Mouse (Mus musculus): ENCODE measurements at regions not wholly inside any gene's neighbourhood (a gene's known extent, or its start where the extent isn't known, plus 50 kb on each side); places are given as distances from the start of the nearest gene placed in this dataset.

DNA sequence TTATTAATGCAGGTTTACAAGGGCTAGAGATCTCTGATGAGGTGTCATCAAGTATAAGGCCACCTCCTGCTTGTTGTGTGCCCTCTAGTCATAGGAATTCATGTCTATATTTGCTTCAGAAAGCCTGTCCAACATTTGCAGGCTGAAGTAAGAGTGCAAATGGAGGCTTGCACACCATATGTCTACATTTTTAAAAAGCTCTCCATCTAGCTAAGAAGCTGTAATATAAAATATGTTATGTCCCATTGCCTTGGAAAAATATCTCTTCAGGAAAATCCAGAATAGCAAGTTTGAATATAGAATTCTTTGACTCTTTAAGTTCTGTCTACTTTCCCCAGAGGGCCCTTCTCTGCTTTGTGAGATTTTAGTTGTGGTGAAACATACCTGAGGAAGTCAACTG lies 134.6 kb downstream of the Cd24a start:
- DNase-seq (ENCODE audit: low spot score): no peak

DNA sequence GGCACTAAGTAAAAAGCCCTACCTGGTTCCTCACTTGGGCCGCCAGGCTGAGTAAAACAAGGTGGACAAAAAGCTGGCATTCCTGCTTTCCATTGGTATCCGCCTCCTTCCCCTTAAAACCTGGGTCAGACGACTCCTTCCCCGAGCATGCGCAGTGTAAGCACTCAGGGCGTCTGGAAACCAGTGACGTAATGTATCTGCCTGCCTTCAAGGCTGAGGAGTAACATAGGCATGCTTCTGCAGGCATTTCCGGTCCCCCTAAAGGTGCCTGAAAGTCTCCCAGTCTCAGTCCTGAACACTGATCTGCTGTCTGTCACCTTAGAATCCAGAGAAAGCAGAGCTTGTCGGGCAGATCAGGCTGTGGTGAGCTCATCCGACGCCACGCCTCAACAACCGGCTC lies 140.7 kb downstream of the Cd24a start:
- no peak for DNase-seq (ENCODE audit: low spot score)

DNA sequence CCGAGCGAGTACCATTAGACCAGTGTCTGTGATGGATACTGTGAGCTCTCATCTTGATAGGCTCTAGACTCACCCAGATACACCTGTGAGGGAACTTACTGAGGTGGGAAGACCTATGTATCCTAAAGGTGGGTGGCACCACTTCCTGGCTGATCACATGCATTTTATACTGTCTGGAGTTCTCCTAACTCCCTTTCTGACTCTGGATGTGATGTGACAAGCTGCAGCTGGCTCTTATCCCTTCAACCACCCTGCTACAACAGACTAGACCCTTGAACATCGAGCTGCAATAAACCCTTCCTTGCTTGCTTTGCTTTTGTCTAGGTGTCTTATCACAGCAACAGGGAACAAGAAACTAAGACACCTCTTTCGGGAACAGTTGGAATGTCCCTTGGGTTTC lies 143.3 kb downstream of the Cd24a start:
- no peak for DNase-seq (ENCODE audit: low spot score)

DNA sequence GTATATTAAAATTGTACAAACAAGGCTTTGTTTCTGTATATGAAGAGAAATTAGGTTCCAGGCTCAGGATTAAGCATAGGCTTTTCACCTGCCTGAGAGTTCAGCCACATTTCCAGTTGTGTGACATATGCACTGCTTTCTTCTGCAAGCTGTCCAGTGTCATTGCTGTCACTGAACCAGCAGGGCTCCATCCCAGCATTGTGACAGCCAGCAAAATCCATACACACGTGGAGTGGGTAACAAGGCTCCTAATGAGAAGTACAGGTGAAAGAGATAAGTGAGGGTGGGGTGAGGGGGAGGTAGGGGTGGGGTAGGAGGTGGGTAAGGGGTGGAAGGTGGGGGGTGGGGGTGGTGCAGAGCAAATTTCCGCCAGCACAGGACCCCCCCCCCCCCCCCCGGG lies 144.1 kb downstream of the Cd24a start:
- DNase-seq (ENCODE audit: low spot score): no peak

- peak; percentile 25 for DNase-seq (ENCODE audit: low spot score)
Measured at GRCm38 (mm10) chr10:43722711-43723614, 144.9 kb downstream of the Cd24a start.

- DNase-seq (ENCODE audit: low spot score): no peak
Measured at GRCm38 (mm10) chr10:43723615-43723937, 145.5 kb downstream of the Cd24a start.

DNA sequence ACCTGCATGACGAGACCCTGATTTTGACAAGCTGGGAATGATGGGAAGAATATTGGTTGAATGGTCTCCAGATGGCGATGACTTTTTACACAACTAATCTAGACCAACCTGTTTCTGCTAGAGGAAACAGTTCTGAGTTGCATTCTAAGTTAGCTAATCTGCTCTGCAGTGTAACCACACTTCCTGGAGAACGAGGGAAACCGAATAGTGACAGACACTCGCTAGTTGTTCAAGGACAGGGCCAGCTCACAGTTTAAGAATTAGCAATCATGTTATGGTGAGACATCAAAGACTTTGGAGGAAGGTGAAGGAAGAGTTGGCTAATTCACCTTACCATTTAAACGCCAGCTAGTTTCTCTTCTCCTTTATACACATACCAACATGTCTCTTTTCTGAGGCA lies 149.7 kb downstream of the Cd24a start:
- DNase-seq (ENCODE audit: low spot score): no peak

DNA sequence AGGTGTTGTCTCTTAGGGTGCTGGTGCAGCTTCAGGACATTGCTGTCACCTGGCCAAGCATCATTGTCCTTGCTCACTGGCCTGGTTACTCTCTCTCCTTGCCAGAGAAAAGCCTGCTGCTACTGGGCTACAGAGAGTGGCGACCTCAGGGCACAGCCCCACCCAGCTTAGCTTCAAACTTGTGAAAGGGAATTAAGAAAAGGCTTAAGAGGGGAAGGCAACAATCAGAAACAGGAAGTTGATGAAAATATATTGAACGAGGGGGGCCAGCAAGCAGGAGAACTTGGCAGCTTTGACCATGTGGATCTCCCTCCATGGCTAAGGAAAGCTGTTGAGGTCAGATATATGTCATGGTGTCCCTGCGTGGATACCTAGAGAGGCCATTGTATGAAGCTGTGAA lies 151.1 kb downstream of the Cd24a start:
- no peak for DNase-seq (ENCODE audit: low spot score)

DNA sequence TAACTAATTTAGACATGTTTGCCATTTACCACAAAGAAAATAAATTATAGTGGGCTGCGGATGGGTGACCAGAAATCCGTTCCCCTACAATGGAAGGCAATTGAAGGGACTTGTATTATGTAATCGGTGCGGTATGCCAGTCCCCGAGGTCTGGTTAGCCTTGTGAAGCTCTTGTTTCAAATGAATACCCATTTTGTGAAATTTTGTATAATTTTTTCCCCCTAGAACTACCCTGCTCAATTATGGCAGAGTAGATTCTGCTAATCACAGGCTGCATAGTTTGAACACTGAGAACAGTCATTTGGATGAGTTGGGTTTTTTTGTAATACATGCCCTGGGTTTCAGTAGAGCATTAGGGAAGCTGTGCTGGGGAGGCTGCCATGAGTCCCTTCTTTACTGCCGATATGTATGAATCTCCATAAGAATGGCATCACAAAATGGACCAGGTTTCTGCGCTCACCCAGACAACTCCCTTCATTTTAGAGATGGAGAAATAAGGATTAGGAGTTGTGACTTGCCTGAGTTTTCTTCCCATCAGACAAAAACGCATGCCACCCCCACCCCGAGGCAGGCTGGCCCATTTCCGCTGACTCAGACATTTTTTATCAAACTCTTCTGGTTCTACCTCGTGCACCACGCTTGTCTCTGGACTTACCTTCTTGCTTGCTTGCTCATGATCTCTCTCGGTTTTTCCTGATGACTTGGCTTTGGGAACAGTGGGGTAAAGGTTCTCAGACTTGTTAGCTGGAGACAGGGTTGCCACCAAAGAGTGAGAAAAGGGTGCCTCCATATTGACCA lies 155.7 kb downstream of the Cd24a start:
- no peak for DNase-seq (ENCODE audit: low spot score)

DNA sequence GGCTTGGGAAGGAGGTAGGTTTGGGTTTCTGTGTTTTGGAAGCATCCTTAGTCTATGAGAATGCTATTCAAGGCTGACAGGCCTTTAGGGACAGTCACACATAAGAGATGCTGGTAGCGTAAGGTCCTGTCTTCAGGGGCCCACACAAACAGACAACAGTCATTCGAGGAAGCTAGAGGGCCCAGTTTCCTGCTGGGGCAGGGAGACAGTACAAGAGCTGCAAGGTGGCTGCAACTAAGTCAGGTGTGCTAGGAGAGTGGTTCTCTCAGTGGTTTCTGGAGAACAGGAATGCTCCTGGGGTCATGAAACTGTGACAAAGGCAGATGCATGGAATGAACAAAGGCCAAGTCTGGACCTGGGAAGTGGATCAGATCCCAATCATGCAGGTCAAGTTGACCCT lies 161.1 kb downstream of the Cd24a start:
- DNase-seq (ENCODE audit: low spot score): no peak

- DNase-seq (ENCODE audit: low spot score): peak; percentile 22
Measured at GRCm38 (mm10) chr10:43739718-43740117, 161.6 kb downstream of the Cd24a start.

DNA sequence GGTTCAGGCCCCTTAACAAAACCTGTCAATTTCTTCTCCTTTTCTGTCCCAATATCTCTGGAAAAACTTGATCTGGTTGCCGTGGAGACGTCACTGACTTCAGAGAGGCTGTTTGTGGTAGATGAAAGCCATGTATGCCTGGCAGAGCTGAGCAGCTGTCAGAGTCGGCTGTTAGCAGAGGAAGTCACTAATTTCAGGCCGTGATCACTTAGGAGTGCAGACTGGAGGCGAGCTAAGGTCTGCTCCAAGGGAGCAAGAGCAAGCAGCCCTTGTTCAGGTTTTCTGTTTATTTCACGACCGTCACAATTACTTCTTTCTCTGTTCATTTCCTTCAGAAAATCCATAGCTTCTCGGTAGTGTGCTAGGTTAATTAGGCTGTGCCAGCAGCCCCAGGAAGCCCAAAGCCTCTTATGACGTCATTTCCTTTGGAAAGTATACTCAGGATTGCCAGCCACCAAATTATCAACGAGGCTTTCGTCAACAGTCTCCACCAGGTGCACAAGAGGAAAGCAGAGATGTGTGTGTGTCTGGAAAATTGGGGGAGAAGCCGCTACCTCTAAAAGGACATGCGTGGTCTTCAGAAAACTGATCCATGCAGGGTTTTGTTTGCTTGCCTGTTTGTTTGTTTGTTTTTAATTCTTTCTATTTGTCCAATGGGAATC lies 161.2 kb downstream of the Qrsl1 start:
- peak; percentile 72 for DNase-seq (ENCODE audit: low spot score)

DNA sequence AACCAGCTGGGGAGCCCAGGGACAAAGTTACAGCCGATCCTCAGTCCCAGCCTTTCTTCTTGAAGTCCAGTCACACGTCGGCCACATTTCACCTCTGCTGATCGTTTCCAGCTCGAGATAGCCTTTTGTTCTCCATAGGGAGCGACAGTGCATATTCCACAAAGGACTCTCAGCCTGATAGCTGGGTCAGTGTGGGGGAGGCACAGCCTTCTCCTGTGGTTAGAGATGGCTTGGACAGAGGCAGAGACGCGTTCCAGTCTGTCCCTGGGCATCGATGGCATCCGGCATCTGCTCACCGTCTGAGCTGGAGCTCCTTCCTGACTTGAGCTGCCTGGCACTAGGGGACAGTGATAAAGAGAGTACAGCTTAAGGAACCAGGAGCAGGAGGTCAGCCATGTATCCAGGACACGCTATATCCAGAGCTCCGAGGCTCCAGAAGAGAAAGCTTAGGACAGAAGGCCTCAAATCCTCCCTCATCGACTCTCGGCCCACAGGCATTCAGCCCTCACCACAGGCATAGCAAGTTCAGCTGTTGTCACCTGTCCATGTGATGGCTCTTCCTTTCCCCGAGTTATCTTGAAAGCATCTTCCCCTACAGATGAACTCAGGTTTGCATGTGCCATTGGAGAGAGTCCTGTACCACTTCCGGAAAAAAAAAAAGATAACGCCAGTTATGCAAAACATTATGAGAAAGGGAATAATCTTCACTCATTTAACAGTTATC lies 160.0 kb downstream of the Qrsl1 start:
- DNase-seq (ENCODE audit: low spot score): no peak

DNA sequence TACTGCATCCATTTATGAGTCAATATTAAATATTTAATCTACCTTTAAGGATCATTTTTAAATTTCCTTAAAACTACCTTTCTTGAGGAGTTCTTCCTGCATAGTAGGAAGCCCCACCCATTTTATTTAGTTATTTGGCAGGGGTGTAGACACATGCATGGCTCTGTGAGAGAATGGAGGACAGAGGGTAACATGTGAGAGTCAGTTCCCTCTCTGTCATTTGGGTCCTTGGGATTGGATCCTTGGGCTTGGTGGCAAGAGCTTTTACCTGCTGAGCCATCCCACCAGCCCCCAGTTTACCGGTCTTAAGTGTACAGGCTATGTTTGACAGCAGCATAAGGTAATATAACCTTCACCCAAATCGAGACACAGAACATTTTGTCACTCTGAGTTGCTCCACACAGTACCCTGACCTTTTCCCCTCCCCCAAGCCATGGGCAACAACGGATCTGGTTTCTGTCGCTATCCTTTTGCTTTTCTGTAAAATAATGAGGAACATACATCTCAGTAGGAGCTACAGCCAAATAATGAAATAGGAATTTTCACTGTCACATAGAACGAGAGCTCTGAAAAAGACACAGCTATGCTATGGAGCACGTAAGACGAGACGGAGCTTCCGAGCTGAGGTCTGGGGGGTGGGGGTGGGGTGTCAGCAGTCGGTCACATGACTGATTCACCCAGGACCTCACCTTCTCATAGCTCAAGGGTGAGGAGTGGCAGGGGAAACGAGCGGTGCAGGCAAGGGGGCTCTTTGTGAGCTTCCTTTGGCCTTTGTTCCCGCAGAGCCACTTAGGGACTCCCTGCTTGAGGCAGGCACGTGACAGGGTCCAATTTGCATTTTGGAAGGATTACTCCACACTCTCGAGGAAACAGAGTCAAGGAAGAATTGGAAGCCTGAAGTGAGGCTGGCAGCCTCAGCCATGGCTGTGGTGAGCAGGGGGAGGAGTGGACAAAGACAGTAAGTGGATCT lies 159.2 kb downstream of the Qrsl1 start:
- DNase-seq (ENCODE audit: low spot score): no peak

DNA sequence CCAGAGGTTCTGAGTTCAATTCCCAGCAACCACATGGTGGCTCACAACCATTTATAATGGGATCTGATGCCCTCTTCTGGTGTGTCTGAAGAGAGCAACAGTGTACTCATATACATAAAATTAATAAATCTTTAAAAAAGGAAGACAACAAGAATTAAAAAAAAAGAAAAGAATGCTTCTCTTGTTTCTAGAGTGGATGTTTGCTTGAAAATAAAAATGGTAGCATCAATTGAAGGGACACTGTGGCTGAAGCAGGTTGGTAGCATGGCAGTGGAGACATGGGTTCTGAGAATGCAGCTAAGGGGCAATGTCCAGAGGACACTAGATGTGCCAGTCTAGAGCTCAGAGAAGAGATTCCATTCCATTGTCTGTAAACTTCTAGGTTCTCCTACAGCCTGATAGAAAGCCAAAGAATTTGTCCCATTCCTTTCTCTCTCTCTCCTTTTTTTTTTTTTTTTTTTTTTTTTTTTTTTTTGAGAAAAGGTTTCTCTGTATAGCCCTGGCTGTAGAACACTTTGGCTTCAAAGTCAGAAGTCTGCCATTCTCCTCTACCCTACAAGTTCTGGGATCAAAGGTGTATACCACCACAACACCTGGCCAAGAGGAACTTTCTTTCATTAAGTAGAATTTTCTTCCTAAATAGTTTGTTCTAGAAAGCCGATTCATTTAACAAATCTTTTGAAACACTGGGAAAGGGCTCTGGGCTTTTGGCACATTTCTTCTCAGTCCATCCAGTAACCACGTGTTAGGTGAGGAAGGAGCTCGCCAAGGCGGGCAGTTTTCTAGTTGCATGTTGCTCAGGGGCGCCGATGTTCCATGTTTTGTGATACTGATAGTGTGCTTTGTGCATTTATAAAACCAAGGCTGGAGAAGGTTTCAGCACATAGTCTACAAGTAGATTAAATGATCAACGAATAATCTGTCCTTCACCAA lies 158.1 kb downstream of the Qrsl1 start:
- no peak for DNase-seq (ENCODE audit: low spot score)

- DNase-seq (ENCODE audit: low spot score): no peak
Measured at GRCm38 (mm10) chr10:43745931-43746630, 155.5 kb downstream of the Qrsl1 start.

GRCm38 (mm10) chr10:43746631-43747001 lies 154.9 kb downstream of the Qrsl1 start:
- no peak for DNase-seq (ENCODE audit: low spot score)

GRCm38 (mm10) chr10:43747541-43747940 lies 154.0 kb downstream of the Qrsl1 start:
- no peak for DNase-seq (ENCODE audit: low spot score)

DNA sequence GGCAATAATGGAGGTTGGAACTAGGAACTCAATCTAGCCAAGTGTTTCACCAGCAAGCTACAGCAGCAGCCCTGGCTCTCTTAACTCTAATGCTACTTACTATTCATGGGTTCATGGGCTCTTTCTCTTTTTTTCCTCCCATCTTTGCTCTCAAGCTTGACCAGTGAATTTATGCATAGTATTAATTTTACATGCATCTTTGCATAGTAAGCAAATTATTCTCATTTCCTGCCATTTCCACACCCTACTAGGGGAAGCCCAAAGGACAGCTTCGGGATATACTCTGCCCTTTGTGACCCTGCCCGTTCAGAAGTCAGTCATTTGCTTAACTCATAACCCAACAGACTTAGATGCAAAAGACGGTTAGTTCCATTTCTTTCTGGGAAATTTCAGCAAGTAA lies 153.2 kb downstream of the Qrsl1 start:
- DNase-seq (ENCODE audit: low spot score): no peak

All from T-cell, adult 2 months (primary cell).